Mouse (Mus musculus): ENCODE measurements around the gene Ndufab1. TPM values are rescaled to one million over a fixed set of nuclear protein-coding genes. Genes with fewer than 3 reads are reported as not detected.

Gene Ndufab1
- polyA plus RNA-seq, 1 experiment: 813 TPM

DNA sequence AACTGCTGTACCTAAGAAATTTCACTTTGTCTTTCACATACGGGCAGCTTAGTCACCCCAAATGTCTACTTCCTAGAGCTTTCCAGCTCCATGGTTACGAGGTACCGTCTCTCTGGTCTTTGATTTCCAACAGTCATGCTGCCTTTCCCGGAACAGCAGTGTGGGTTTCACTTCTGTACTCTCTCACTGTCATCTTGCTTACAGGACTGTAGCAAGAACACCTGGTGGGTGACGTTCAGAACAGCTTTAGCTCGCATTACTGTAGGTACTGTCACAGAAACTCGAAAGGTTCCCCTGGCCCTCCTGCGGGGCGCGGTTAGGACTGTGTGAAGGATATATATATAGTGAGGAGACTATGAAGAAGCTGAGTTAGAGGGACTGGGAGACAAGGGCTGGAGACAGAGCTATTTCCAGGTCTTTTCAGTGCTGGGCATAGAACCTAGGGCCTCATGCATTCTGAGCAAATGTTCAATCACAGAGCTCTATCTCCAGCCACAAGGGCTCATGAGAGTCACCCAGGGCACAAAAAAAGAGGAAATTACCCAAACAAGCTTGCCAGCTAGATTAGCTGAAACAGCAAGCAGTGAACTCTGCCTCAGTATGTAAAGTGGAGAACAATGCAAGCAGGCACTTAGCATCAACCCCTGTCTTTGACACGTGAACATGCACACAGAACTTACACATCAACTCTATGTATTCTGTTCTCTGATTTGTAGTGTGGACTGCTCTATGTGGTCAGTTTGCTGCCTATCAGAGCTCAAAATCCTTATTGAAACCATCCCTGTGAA is 14.3 kb downstream of the Ndufab1 start:
- Histone ChIP-seq H3K27me3 (ENCODE audit: control insufficient read depth, insufficient read depth, insufficient read length) (no peaks in the 10 kb centered on the region), H3K36me3 (ENCODE audit: control insufficient read depth, insufficient read depth) (peaks cover 73% of the 10 kb centered on the region), H3K79me2 (ENCODE audit: control insufficient read depth, insufficient read depth) (no peaks in the 10 kb centered on the region), H3ac (ENCODE audit: control insufficient read depth, insufficient read length, low read depth) (no peak overlapping the region), H3K79me3 (ENCODE audit: low read depth) (peaks cover 3% of the 10 kb centered on the region), H3K4me3 (ENCODE audit: insufficient read depth, poor library complexity, severe bottlenecking) (no peak overlapping the region)
- TF ChIP-seq MAX (IDR thresholded peaks at IDR 0.05) (no peak), CEBPB (IDR thresholded peaks at IDR 0.05; ENCODE audit: low read depth) (no peak), USF1 (IDR thresholded peaks at IDR 0.05; ENCODE audit: low read depth) (no peak), MYOD1 (IDR thresholded peaks at IDR 0.05; ENCODE audit: control insufficient read depth, insufficient read length, low read depth) (no peak), MYOG (IDR thresholded peaks at IDR 0.05; ENCODE audit: control insufficient read depth, extremely low read depth, insufficient read length) (no peak), CTCF (IDR thresholded peaks at IDR 0.05; ENCODE audit: control insufficient read depth, insufficient read depth, insufficient read length) (no peak), FOSL1 (IDR thresholded peaks at IDR 0.05; ENCODE audit: insufficient read depth, low read length, poor library complexity, severe bottlenecking) (no peak)

DNA sequence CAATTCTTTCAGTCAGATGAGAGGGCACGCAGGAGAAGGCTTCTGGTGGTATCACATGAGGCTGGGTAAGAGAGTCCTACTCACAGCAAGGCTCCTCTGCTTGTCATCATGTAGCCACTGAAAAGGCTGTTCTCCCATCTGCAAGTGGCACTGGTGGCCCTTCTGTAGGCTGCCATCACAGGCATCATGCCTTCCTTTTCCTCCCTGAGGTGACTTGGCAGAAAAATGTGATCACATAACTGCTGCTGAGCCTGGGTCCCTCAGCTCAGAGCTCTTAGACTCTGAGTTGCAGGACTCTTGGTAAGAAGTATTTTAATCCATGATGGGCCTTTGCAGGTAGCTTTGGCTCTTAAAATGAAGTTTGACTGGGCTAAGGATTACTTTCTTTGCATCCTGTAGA is 20.6 kb downstream of the Ndufab1 start:
- H3K79me3 ChIP-seq (ENCODE audit: low read depth): peaks cover 1% of the 10 kb centered on the region
- H3K79me2 ChIP-seq (ENCODE audit: control insufficient read depth, insufficient read depth): no peaks in the 10 kb centered on the region
- TF ChIP-seq CTCF (IDR thresholded peaks at IDR 0.05; ENCODE audit: control insufficient read depth, insufficient read depth, insufficient read length): no peak
- no peak for TF ChIP-seq CEBPB (IDR thresholded peaks at IDR 0.05; ENCODE audit: low read depth)
- no peak for TF ChIP-seq MYOD1 (IDR thresholded peaks at IDR 0.05; ENCODE audit: control insufficient read depth, insufficient read length, low read depth)
- no peak for TF ChIP-seq FOSL1 (IDR thresholded peaks at IDR 0.05; ENCODE audit: insufficient read depth, low read length, poor library complexity, severe bottlenecking)
- TF ChIP-seq MAX (IDR thresholded peaks at IDR 0.05): no peak
- TF ChIP-seq MYOG (IDR thresholded peaks at IDR 0.05; ENCODE audit: control insufficient read depth, extremely low read depth, insufficient read length): no peak
- TF ChIP-seq USF1 (IDR thresholded peaks at IDR 0.05; ENCODE audit: low read depth): no peak
- H3ac ChIP-seq (ENCODE audit: control insufficient read depth, insufficient read length, low read depth): no peak overlapping the region
- no peak overlapping the region for H3K4me3 ChIP-seq (ENCODE audit: insufficient read depth, poor library complexity, severe bottlenecking)
- H3K36me3 ChIP-seq (ENCODE audit: control insufficient read depth, insufficient read depth): peaks cover 76% of the 10 kb centered on the region
- H3K27me3 ChIP-seq (ENCODE audit: control insufficient read depth, insufficient read depth, insufficient read length): no peaks in the 10 kb centered on the region

DNA sequence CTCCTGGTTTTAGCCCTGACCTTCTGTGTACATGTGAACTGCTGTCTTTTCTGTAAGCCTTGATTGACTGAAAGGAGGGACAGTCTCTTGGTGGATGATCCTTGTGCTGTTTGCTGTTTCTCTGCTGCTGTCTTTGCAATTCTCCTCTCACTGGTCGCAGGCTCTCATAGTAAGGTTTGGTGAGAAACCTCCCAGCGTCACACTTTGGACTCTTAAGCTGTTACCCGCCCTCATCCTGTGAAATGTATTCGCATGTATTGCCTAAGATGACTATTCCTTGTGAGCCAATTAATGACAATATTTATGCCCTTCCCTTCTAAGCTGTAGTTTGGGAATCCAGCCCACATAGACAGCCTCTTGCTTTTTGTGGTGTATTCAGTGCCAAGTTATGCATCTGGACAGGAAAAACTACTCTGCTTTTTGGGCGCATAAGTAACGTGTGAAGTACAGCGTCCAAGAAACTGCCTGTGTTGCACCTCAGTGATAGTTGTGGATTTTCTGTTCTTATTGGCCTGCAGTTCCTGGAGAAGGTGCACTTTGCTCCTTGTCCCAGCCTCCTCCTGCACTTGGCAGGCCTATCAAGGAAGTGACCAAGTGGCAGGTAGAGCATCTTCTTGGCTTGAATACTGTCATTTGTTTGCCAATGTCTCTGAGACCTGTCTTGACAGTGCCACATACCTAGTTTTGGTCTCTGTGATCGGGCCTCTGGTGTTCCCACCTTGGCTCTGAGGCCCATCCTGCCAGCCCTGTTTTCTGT is 21.7 kb downstream of the Ndufab1 start:
- no peak overlapping the region for H3ac ChIP-seq (ENCODE audit: control insufficient read depth, insufficient read length, low read depth)
- H3K36me3 ChIP-seq (ENCODE audit: control insufficient read depth, insufficient read depth): peaks cover 79% of the 10 kb centered on the region
- H3K79me2 ChIP-seq (ENCODE audit: control insufficient read depth, insufficient read depth): no peaks in the 10 kb centered on the region
- peaks cover 1% of the 10 kb centered on the region for H3K79me3 ChIP-seq (ENCODE audit: low read depth)
- no peak overlapping the region for H3K4me3 ChIP-seq (ENCODE audit: insufficient read depth, poor library complexity, severe bottlenecking)
- TF ChIP-seq CTCF (IDR thresholded peaks at IDR 0.05; ENCODE audit: control insufficient read depth, insufficient read depth, insufficient read length) (no peak), MYOD1 (IDR thresholded peaks at IDR 0.05; ENCODE audit: control insufficient read depth, insufficient read length, low read depth) (no peak), FOSL1 (IDR thresholded peaks at IDR 0.05; ENCODE audit: insufficient read depth, low read length, poor library complexity, severe bottlenecking) (no peak), MYOG (IDR thresholded peaks at IDR 0.05; ENCODE audit: control insufficient read depth, extremely low read depth, insufficient read length) (no peak), CEBPB (IDR thresholded peaks at IDR 0.05; ENCODE audit: low read depth) (no peak), MAX (IDR thresholded peaks at IDR 0.05) (no peak), USF1 (IDR thresholded peaks at IDR 0.05; ENCODE audit: low read depth) (no peak)
- H3K27me3 ChIP-seq (ENCODE audit: control insufficient read depth, insufficient read depth, insufficient read length): no peaks in the 10 kb centered on the region

DNA sequence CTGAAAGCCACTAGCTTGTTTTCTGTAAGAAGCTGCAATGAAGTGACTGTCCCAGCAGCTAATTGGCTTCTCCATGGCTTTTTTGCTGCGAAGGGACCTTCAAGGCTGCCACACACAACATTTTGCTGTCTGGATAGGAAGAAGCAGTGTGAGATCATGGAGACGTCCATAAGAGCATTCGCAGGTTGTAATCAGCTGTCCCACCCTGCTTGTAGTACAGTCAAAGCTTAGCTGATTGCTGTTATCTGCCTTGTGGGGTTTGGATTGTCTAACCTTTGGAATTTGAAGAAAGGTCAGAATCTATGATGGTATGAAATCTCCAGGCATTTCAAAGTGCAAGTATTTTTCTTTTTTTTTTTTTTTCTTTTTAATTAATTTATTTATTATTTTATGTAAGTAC is 27.3 kb downstream of the Ndufab1 start:
- Histone ChIP-seq H3K27me3 (ENCODE audit: control insufficient read depth, insufficient read depth, insufficient read length) (no peaks in the 10 kb centered on the region), H3K4me3 (ENCODE audit: insufficient read depth, poor library complexity, severe bottlenecking) (no peak overlapping the region)
- no peak for TF ChIP-seq FOSL1 (IDR thresholded peaks at IDR 0.05; ENCODE audit: insufficient read depth, low read length, poor library complexity, severe bottlenecking)
- TF ChIP-seq CTCF (IDR thresholded peaks at IDR 0.05; ENCODE audit: control insufficient read depth, insufficient read depth, insufficient read length): no peak
- no peak for TF ChIP-seq MAX (IDR thresholded peaks at IDR 0.05)
- TF ChIP-seq CEBPB (IDR thresholded peaks at IDR 0.05; ENCODE audit: low read depth): no peak
- no peak for TF ChIP-seq USF1 (IDR thresholded peaks at IDR 0.05; ENCODE audit: low read depth)
- no peak for TF ChIP-seq MYOD1 (IDR thresholded peaks at IDR 0.05; ENCODE audit: control insufficient read depth, insufficient read length, low read depth)
- no peak for TF ChIP-seq MYOG (IDR thresholded peaks at IDR 0.05; ENCODE audit: control insufficient read depth, extremely low read depth, insufficient read length)

DNA sequence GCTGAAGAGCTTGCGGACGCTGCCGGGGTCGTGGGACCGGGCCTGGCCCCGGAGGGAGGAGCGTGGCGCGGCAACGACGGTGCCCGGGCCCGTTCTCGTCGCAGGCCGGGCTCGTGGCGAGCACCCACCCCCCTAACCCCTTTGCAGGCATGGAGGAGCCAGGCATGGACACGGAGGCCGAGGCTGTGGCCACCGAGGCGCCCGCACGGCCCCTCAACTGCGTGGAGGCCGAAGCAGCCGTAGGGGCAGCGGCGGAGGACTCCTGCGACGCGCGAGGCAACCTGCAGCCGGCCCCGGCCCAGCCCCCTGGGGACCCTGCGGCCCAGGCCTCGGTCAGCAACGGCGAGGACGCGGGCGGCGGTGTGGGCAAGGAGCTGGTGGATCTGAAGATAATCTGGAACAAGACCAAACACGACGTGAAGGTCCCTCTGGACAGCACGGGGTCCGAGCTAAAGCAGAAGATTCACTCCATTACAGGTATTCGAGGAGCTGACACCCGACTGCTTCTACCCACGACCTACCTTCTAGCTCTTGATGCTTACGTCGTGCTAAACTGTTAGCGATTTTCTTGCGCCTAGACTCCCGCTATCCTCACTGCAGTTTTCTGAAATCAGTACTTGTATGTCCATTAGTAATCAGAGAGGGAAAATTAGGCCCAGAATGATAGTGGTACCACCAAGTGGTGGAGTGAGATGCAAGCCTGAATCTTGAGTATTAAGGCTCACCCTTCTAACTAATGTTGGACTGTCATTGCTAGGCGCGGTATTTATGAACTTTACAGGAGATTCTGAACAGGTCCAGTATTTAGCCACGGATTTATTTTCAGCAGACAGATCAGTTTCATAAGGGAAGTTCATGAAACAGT is 33.9 kb downstream of the Ndufab1 start:
- TF ChIP-seq USF1 (IDR thresholded peaks at IDR 0.05; ENCODE audit: low read depth): no peak
- TF ChIP-seq CEBPB (IDR thresholded peaks at IDR 0.05; ENCODE audit: low read depth): no peak
- TF ChIP-seq MAX (IDR thresholded peaks at IDR 0.05): no peak
- no peak for TF ChIP-seq MYOD1 (IDR thresholded peaks at IDR 0.05; ENCODE audit: control insufficient read depth, insufficient read length, low read depth)
- no peak for TF ChIP-seq MYOG (IDR thresholded peaks at IDR 0.05; ENCODE audit: control insufficient read depth, extremely low read depth, insufficient read length)
- no peak for TF ChIP-seq FOSL1 (IDR thresholded peaks at IDR 0.05; ENCODE audit: insufficient read depth, low read length, poor library complexity, severe bottlenecking)
- no peak for TF ChIP-seq CTCF (IDR thresholded peaks at IDR 0.05; ENCODE audit: control insufficient read depth, insufficient read depth, insufficient read length)
- Histone ChIP-seq H3ac (ENCODE audit: control insufficient read depth, insufficient read length, low read depth) (peak overlapping the region; percentile 86), H3K79me2 (ENCODE audit: control insufficient read depth, insufficient read depth) (peaks cover 74% of the 10 kb centered on the region), H3K4me3 (ENCODE audit: insufficient read depth, poor library complexity, severe bottlenecking) (peak overlapping the region; percentile 80), H3K27me3 (ENCODE audit: control insufficient read depth, insufficient read depth, insufficient read length) (no peaks in the 10 kb centered on the region), H3K79me3 (ENCODE audit: low read depth) (peaks cover 44% of the 10 kb centered on the region), H3K36me3 (ENCODE audit: control insufficient read depth, insufficient read depth) (peaks cover 41% of the 10 kb centered on the region)

More for the DNA sequence above, 27.3 kb downstream of the Ndufab1 start:
- Histone ChIP-seq H3K79me2 (ENCODE audit: control insufficient read depth, insufficient read depth) (peaks cover 43% of the 10 kb centered on the region), H3K79me3 (ENCODE audit: low read depth) (peaks cover 17% of the 10 kb centered on the region), H3ac (ENCODE audit: control insufficient read depth, insufficient read length, low read depth) (no peak overlapping the region), H3K36me3 (ENCODE audit: control insufficient read depth, insufficient read depth) (peaks cover 92% of the 10 kb centered on the region)
